Mouse (Mus musculus) myocyte (in vitro differentiated cells): Measurements from ENCODE around the gene Ccdc65.

Source experiments
- CEBPB ChIP-seq: IDR thresholded peaks from 2 replicates; pipeline ENCODE4 v1.6.1; 2011; ENCODE audit warnings: mild to moderate bottlenecking, moderate library complexity; ENCODE audit not compliant: poor library complexity, insufficient read depth, severe bottlenecking
- E2F4 ChIP-seq: IDR thresholded peaks from one replicate; pipeline ENCODE4 v1.6.1; 2011; ENCODE audit warnings: mild to moderate bottlenecking, control low read depth, moderate library complexity; ENCODE audit not compliant: insufficient read depth
- MAX ChIP-seq: IDR thresholded peaks from one replicate; pipeline ENCODE4 v1.6.1; 2011; ENCODE audit warnings: low read depth, mild to moderate bottlenecking, control low read depth
- MYOD1 ChIP-seq, 3 experiments: IDR thresholded peaks; one replicate each; pipeline ENCODE4 v1.6.1; 2011; ENCODE audit warnings: control low read depth in 2 of 3, low read depth in 2 of 3, mild to moderate bottlenecking in 2 of 3, moderate library complexity in 1 of 3; ENCODE audit not compliant: insufficient read length in 2 of 3, control insufficient read depth in 1 of 3
- MYOG ChIP-seq, 3 experiments: IDR thresholded peaks; one replicate each; pipeline ENCODE4 v1.6.1; 2011; ENCODE audit warnings: control low read depth in 2 of 3, low read depth in 2 of 3, mild to moderate bottlenecking in 2 of 3; ENCODE audit not compliant: insufficient read length in 2 of 3, control insufficient read depth in 1 of 3, insufficient read depth in 1 of 3
- POLR2A ChIP-seq: IDR thresholded peaks from one replicate; pipeline ENCODE4 v1.6.1; 2011; ENCODE audit warnings: low read depth, mild to moderate bottlenecking, control low read depth, moderate library complexity; ENCODE audit not compliant: insufficient read length
- POLR2AphosphoS2 ChIP-seq: IDR thresholded peaks from one replicate; pipeline ENCODE4 v1.6.1; 2011; ENCODE audit warnings: low read depth, control low read depth; ENCODE audit not compliant: insufficient read length
- REST ChIP-seq: IDR thresholded peaks from one replicate; pipeline ENCODE4 v1.6.1; 2011; ENCODE audit warnings: mild to moderate bottlenecking, control low read depth, moderate library complexity; ENCODE audit not compliant: insufficient read depth, insufficient read length
- SRF ChIP-seq: IDR thresholded peaks from one replicate; pipeline ENCODE4 v1.6.1; 2011; ENCODE audit warnings: low read depth; ENCODE audit not compliant: control insufficient read depth, insufficient read length
- TCF12 ChIP-seq: IDR thresholded peaks from one replicate; pipeline ENCODE4 v1.6.1; 2011; ENCODE audit warnings: mild to moderate bottlenecking, control low read depth; ENCODE audit not compliant: poor library complexity, insufficient read depth, severe bottlenecking
- TCF3 ChIP-seq: IDR thresholded peaks from one replicate; pipeline ENCODE4 v1.6.1; 2011; ENCODE audit warnings: low read depth, control low read depth; ENCODE audit not compliant: insufficient read length
- USF1 ChIP-seq: IDR thresholded peaks from one replicate; pipeline ENCODE4 v1.6.1; 2011; ENCODE audit warnings: low read depth, mild to moderate bottlenecking, control low read depth, moderate library complexity

DNA sequence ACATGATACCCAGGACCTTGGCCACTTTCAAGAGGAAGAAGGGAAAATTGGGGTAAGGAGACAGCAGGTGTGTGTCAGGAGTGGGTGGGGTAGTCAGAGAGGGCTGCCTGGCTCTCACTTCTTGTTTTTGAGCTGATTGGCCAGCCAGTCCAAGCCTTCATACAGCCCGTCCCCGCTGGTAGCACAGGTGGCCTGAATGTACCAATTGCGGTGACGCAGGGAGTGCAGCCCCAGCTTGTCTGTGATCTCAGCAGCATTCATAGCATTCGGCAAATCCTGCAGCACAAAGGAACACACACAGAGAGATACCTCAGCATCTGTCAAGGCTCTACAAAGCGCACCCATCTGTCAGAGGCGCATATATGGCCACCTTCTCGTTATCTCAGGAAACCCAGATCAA, 32.2 kb downstream of the Ccdc65 start:
- TF ChIP-seq E2F4: no peak
- no peak for TF ChIP-seq POLR2A
- TF ChIP-seq USF1: no peak
- no peak for TF ChIP-seq MAX
- no peak for TF ChIP-seq MYOD1 (IDR thresholded peaks at IDR 0.05; ENCODE audit: control insufficient read depth in 1 of 3, insufficient read length in 2 of 3, low read depth in 2 of 3)
- no peak for TF ChIP-seq POLR2AphosphoS2
- TF ChIP-seq SRF: no peak
- no peak for TF ChIP-seq CEBPB
- no peak for TF ChIP-seq TCF12
- TF ChIP-seq REST: no peak
- no peak for TF ChIP-seq MYOG (IDR thresholded peaks at IDR 0.05; ENCODE audit: control insufficient read depth in 1 of 3, insufficient read depth in 1 of 3, insufficient read length in 2 of 3, low read depth in 2 of 3)
- TF ChIP-seq TCF3: no peak
